Mouse (Mus musculus) heart, adult 2 months (tissue): ENCODE results near the gene Kcnn3.

Experiments used
- CTCF ChIP-seq: fragments of 200-600 bp; IDR thresholded peaks from 2 replicates; pipeline ENCODE4 v1.8.1; 2022; ENCODE audit warnings: antibody characterized with exemption, mild to moderate bottlenecking, moderate library complexity
- EP300 ChIP-seq: fragments of 200-500 bp; IDR thresholded peaks from 2 replicates; pipeline ENCODE4 v1.6.1; 2011; ENCODE audit warnings: low read depth, low read length, control low read depth; ENCODE audit not compliant: insufficient read depth
- POLR2A ChIP-seq: fragments of 200-500 bp; IDR thresholded peaks from 2 replicates; pipeline ENCODE4 v1.6.1; 2011; ENCODE audit warnings: mild to moderate bottlenecking, low read depth, low read length, control low read depth; ENCODE audit not compliant: insufficient read depth

DNA sequence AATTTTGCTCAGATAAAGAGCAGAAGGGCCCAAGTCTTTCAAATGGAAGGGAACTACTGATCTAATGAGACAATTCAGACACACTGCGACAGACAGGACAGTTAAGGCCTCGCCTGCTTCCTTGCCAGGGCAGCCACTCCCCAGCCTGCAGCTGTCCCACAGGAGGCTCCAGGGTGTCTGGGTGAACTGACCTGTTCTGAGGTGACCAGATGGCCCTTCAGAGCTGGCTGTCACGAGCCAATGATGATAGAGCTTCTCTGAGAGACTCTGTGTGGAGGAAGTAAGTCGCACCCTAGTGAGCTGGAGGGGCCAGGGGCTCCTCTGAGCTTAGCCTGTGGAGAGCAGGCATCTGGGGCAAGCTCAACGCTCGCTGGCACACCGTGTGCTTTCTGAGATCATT lies 81.1 kb downstream of the Kcnn3 start:
- TF ChIP-seq POLR2A, result no peak
- no peak for TF ChIP-seq CTCF
- TF ChIP-seq EP300, result no peak
